ENCODE assay signal across 8 mouse cellular contexts in the genomic region with DNA sequence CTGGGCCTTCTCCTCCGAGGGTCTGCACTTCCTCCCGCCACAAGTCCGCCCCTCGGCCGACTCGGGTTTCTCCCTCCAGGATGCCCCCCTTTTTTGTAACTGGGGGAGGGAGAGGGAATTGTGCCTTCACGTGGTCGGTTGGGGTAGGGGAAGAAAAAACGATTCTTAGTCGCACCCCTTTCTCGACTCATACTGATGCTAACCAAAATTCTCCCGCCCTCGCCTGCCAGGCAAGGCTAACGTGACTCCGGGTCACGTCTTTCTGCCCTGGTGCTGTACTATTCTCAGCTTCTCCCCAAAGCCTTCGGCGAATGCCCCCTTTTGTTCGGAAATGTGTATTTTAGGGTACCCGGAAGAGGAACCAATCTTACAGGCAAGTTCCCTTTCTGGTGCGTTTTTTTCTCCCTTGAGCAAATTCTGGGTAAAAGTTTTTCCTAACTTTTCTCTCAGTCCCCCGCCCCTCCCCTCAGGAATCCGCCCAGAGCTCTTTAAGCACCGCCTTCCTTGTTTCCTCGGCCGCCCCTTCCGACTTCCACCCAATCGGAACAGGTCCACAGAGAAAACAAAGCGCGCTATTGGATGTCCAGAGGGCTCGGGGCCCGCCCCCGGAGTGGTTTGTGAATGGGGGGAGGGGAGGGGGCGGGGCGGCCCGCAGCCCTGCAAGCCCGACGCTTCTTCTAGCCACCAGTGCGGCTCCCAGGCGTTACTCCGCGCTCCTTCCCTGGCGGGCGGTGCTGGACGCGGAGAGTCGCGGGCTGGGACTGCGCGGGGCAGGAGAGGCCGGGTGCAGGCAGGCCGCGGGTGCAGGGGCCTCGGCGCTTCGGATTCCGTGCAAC. TPM values are rescaled to one million over a fixed set of nuclear protein-coding genes. Genes with fewer than 3 reads are reported as not detected.
DNase-seq lines count a peak whose midpoint lies in the region; ATAC-seq and TF ChIP-seq lines count a peak whose summit lies in the region.

No protein-coding gene starts in this region.

- DNase-seq in B cell, adult 2 months, result peak; percentile 81 to 83
- DNase-seq in brain, adult 2 months (ENCODE audit: low read depth, low spot score), result peak; percentile 97
- DNase-seq in kidney, postnatal 0 days (ENCODE audit: low spot score), result peak; percentile 100
- peak; percentile 89 for DNase-seq in liver, embryonic 11.5 days (ENCODE audit: low spot score)
- peak; percentile 93 for DNase-seq in naive thymus-derived CD4-positive, alpha-beta T cell, adult 2 months (ENCODE audit: low read depth)

- TF ChIP-seq CTCF in kidney, postnatal 0 days (IDR thresholded peaks at IDR 0.05; ENCODE audit: low read depth), result peak; percentile 34; the same call in 1 of the 2 replicates

- under 1% methylated on average over 57 of the region's 57 CpGs for WGBS in heart, embryonic 12.5 days
- WGBS in kidney, postnatal 0 days, result under 1% methylated on average over 56 of the region's 57 CpGs
- WGBS in liver, embryonic 11.5 days, result under 1% methylated on average over 57 of the region's 57 CpGs
- 1% methylated on average over 54 of the region's 57 CpGs for WGBS in stomach, embryonic 14.5 days

- H3K4me3 ChIP-seq in heart, embryonic 12.5 days, result peak overlapping the region; percentile 61
- H3K4me3 ChIP-seq in kidney, postnatal 0 days (replicated peaks; ENCODE audit: low read depth, low read length), result peak overlapping the region; percentile 70
- peak overlapping the region; percentile 83 for H3K4me3 ChIP-seq in liver, embryonic 11.5 days (ENCODE audit: low read depth, low read length)
- H3K4me3 ChIP-seq in stomach, embryonic 14.5 days (ENCODE audit: low read depth, low read length), result peak overlapping the region; percentile 77

- H3K27me3 ChIP-seq in heart, embryonic 12.5 days (replicated peaks), result peaks cover 37% of the 10 kb centered on the region
- H3K27me3 ChIP-seq in kidney, postnatal 0 days (ENCODE audit: insufficient read depth, low read length), result no peaks in the 10 kb centered on the region
- H3K27me3 ChIP-seq in liver, embryonic 11.5 days (replicated peaks; ENCODE audit: control insufficient read depth, insufficient read depth, low read length), result peaks cover 12% of the 10 kb centered on the region
- no peaks in the 10 kb centered on the region for H3K27me3 ChIP-seq in stomach, embryonic 14.5 days (ENCODE audit: control insufficient read depth, insufficient read depth, low read length)

- peak overlapping the region; percentile 88 for H3K27ac ChIP-seq in heart, embryonic 12.5 days (ENCODE audit: poor library complexity, severe bottlenecking)
- H3K27ac ChIP-seq in kidney, postnatal 0 days, result peak overlapping the region; percentile 96
- peak overlapping the region; percentile 91 for H3K27ac ChIP-seq in liver, embryonic 11.5 days (ENCODE audit: low read depth, low read length)
- H3K27ac ChIP-seq in stomach, embryonic 14.5 days (ENCODE audit: low read length), result peak overlapping the region; percentile 97

- peak overlapping the region; percentile 84 for H3K9ac ChIP-seq in heart, embryonic 12.5 days
- peak overlapping the region; percentile 79 for H3K9ac ChIP-seq in kidney, postnatal 0 days (ENCODE audit: low read depth, low read length)
- H3K9ac ChIP-seq in liver, embryonic 11.5 days (ENCODE audit: low read depth, low read length), result peak overlapping the region; percentile 79
- peak overlapping the region; percentile 81 for H3K9ac ChIP-seq in stomach, embryonic 14.5 days (replicated peaks; ENCODE audit: low read depth, low read length)

- peak overlapping the region; percentile 90 for H3K4me2 ChIP-seq in heart, embryonic 12.5 days
- peak overlapping the region; percentile 96 for H3K4me2 ChIP-seq in kidney, postnatal 0 days (ENCODE audit: low read length)
- H3K4me2 ChIP-seq in liver, embryonic 11.5 days, result peak overlapping the region; percentile 98
- H3K4me2 ChIP-seq in stomach, embryonic 14.5 days (replicated peaks; ENCODE audit: low read depth, low read length), result peak overlapping the region; percentile 59

- ATAC-seq in erythroblast, adult 5-6 weeks (replicated peaks; ENCODE audit: low FRiP score, poor library complexity, severe bottlenecking), result peak; percentile 93
- ATAC-seq in heart, embryonic 12.5 days (ENCODE audit: insufficient number of reproducible peaks, low FRiP score), result peak; percentile 93
- peak; percentile 93 for ATAC-seq in kidney, postnatal 0 days (replicated peaks; ENCODE audit: low FRiP score, low read depth)
- peak; percentile 95 for ATAC-seq in liver, embryonic 11.5 days (replicated peaks; ENCODE audit: low FRiP score)
- ATAC-seq in stomach, embryonic 14.5 days (ENCODE audit: insufficient number of reproducible peaks, insufficient read depth, low FRiP score, low read depth), result peak; percentile 95

- H3K4me1 ChIP-seq in heart, embryonic 12.5 days (replicated peaks), result peaks cover 23% of the 10 kb centered on the region
- H3K4me1 ChIP-seq in kidney, postnatal 0 days (replicated peaks; ENCODE audit: insufficient read depth, low read length), result no peaks in the 10 kb centered on the region; the same call in 1 of the 2 replicates
- peaks cover 28% of the 10 kb centered on the region for H3K4me1 ChIP-seq in liver, embryonic 11.5 days (replicated peaks; ENCODE audit: control insufficient read depth, insufficient read depth, low read length)
- H3K4me1 ChIP-seq in stomach, embryonic 14.5 days (ENCODE audit: control insufficient read depth, insufficient read depth, low read length), result peaks cover 19% of the 10 kb centered on the region

- H3K9me3 ChIP-seq in heart, embryonic 12.5 days (replicated peaks), result no peaks in the 10 kb centered on the region
- no peaks in the 10 kb centered on the region for H3K9me3 ChIP-seq in kidney, postnatal 0 days (replicated peaks; ENCODE audit: low read length)
- H3K9me3 ChIP-seq in liver, embryonic 11.5 days (ENCODE audit: control insufficient read depth, low read length), result no peaks in the 10 kb centered on the region
- H3K9me3 ChIP-seq in stomach, embryonic 14.5 days (ENCODE audit: control insufficient read depth, low read depth, low read length), result no peaks in the 10 kb centered on the region

- no peaks in the 10 kb centered on the region for H3K36me3 ChIP-seq in heart, embryonic 12.5 days
- H3K36me3 ChIP-seq in kidney, postnatal 0 days (ENCODE audit: insufficient read depth, low read length), result no peaks in the 10 kb centered on the region
- H3K36me3 ChIP-seq in liver, embryonic 11.5 days (ENCODE audit: control insufficient read depth, insufficient read depth, low read length), result peaks cover 2% of the 10 kb centered on the region; the same call in 1 of the 2 replicates
- H3K36me3 ChIP-seq in stomach, embryonic 14.5 days (ENCODE audit: control insufficient read depth, insufficient read depth, low read length), result no peaks in the 10 kb centered on the region

RNA-seq across cellular contexts. Expression of gene Fzd7, which starts 0.6 kb away (rescaled TPM):
- 1.7 and 3.1 TPM in 2 replicates for total RNA-seq in erythroblast, adult 5-6 weeks (2015; ENCODE audit: low replicate concordance)
- 0.28 and 0.43 TPM in 2 replicates for total RNA-seq in erythroblast, adult 5-6 weeks (2017; ENCODE audit: low replicate concordance)
- 5.5 and 6.2 TPM in 2 replicates for polyA plus RNA-seq in heart, embryonic 12.5 days (2016; fragmentation: Nextera tagmentation; extraction: Ambion mirVana)
- polyA plus RNA-seq in kidney, postnatal 0 days (2015; fragmentation: Nextera tagmentation; extraction: Ambion mirVana), result 15.2 and 17.9 TPM in 2 replicates
- 7.5 and 7.7 TPM in 2 replicates for polyA plus RNA-seq in liver, embryonic 11.5 days (2014; fragmentation: Nextera tagmentation; extraction: Ambion mirVana)
- 13.3 and 15.5 TPM in 2 replicates for polyA plus RNA-seq in stomach, embryonic 14.5 days (2014; fragmentation: Nextera tagmentation; extraction: Ambion mirVana)

RNA-seq across cellular contexts. Expression of gene Gm973, which starts 34.4 kb away (rescaled TPM):
- not detected in 2 replicates for total RNA-seq in erythroblast, adult 5-6 weeks (2015; ENCODE audit: low replicate concordance)
- total RNA-seq in erythroblast, adult 5-6 weeks (2017; ENCODE audit: low replicate concordance), result 7.0 TPM in 1 of 2 replicates, not detected in the other
- polyA plus RNA-seq in heart, embryonic 12.5 days (2016; fragmentation: Nextera tagmentation; extraction: Ambion mirVana), result 0.15 TPM in 1 of 2 replicates, not detected in the other
- 1.6 and 2.5 TPM in 2 replicates for polyA plus RNA-seq in kidney, postnatal 0 days (2015; fragmentation: Nextera tagmentation; extraction: Ambion mirVana)
- polyA plus RNA-seq in liver, embryonic 11.5 days (2014; fragmentation: Nextera tagmentation; extraction: Ambion mirVana), result 0.14 and 0.22 TPM in 2 replicates
- polyA plus RNA-seq in stomach, embryonic 14.5 days (2014; fragmentation: Nextera tagmentation; extraction: Ambion mirVana), result 0.82 TPM in 1 of 2 replicates, not detected in the other

Comparison
In these comparisons a context has a peak if more than half of its experiments do, and no peak if none do; other contexts are left out.
1. Peak in every context shown above with its lines: DNase-seq, ATAC-seq, H3K4me3 ChIP-seq and H3K27ac ChIP-seq.